Mouse (Mus musculus) heart, adult 2 months (tissue): ENCODE measurements around the gene Nr1h3. TPM values are rescaled to one million over a fixed set of nuclear protein-coding genes. Genes with fewer than 3 reads are reported as not detected.

Experiments
- DNase-seq, 2 experiments: peaks; one replicate each; pipeline ENCODE4 v3.0.0; 2021
- H3K27ac ChIP-seq: fragments of 200-600 bp; 2 replicates; pipeline ENCODE4 v1.8.1; 2022
- H3K27me3 ChIP-seq: fragments of 200-500 bp; 2 replicates; pipeline ENCODE4 v1.6.1; 2012; ENCODE audit warnings: mild to moderate bottlenecking, low read length, inconsistent platforms, mixed read lengths; ENCODE audit not compliant: control insufficient read depth, insufficient read depth
- H3K36me3 ChIP-seq: fragments of 200-500 bp; 2 replicates; pipeline ENCODE4 v1.6.1; 2012; ENCODE audit warnings: low read length, inconsistent platforms; ENCODE audit not compliant: control insufficient read depth, insufficient read depth
- H3K4me1 ChIP-seq: fragments of 200-500 bp; 2 replicates; pipeline ENCODE4 v1.6.1; 2011; ENCODE audit warnings: low read length; ENCODE audit not compliant: control insufficient read depth, insufficient read depth
- H3K4me3 ChIP-seq: fragments of 200-600 bp; 2 replicates; pipeline ENCODE4 v1.8.1; 2022
- H3K79me2 ChIP-seq: fragments of 200-500 bp; replicated peaks from 2 replicates; pipeline ENCODE4 v1.6.1; 2012; ENCODE audit warnings: mild to moderate bottlenecking, inconsistent platforms, low read length, moderate library complexity, mixed read lengths; ENCODE audit not compliant: control insufficient read depth, insufficient read depth
- H3K9ac ChIP-seq: fragments of 200-500 bp; 2 replicates; pipeline ENCODE4 v1.6.1; 2012; ENCODE audit warnings: low read depth, mild to moderate bottlenecking, control low read depth, inconsistent platforms, low read length, mixed read lengths
- CTCF ChIP-seq: fragments of 200-600 bp; IDR thresholded peaks from 2 replicates; pipeline ENCODE4 v1.8.1; 2022; ENCODE audit warnings: antibody characterized with exemption, mild to moderate bottlenecking, moderate library complexity
- EP300 ChIP-seq: fragments of 200-500 bp; IDR thresholded peaks from 2 replicates; pipeline ENCODE4 v1.6.1; 2011; ENCODE audit warnings: low read depth, low read length, control low read depth; ENCODE audit not compliant: insufficient read depth
- POLR2A ChIP-seq: fragments of 200-500 bp; IDR thresholded peaks from 2 replicates; pipeline ENCODE4 v1.6.1; 2011; ENCODE audit warnings: mild to moderate bottlenecking, low read depth, low read length, control low read depth; ENCODE audit not compliant: insufficient read depth
- WGBS: fragments of 180-500 bp; shearing (Covaris S2); methylation state at CpG from one replicate; pipeline ENCODE4 v1.1.7; 2018; 5-methylcytosine and 5-hydroxymethylcytosine counted together
- intact Hi-C: fragments of 180-260 bp; cut with DNase I; formaldehyde crosslinking; loops from one replicate; pipeline ENCODE4 v1.15.1; 2025
- polyA plus RNA-seq: library from polyadenylated mRNA; depleted of rRNA; stranded (reverse); fragments of >200 nt; gene quantifications from 2 replicates; pipeline ENCODE4 v1.2.3, GENCODE M21; 2012
- total RNA-seq, 2 experiments: library from RNA; stranded (reverse); gene quantifications; 2 replicates each; pipeline ENCODE4 v1.2.3; 2021

The Nr1h3 gene
- total and polyA plus RNA-seq, 3 experiments: 20.3 to 30.6 (median 27.6) TPM

DNA sequence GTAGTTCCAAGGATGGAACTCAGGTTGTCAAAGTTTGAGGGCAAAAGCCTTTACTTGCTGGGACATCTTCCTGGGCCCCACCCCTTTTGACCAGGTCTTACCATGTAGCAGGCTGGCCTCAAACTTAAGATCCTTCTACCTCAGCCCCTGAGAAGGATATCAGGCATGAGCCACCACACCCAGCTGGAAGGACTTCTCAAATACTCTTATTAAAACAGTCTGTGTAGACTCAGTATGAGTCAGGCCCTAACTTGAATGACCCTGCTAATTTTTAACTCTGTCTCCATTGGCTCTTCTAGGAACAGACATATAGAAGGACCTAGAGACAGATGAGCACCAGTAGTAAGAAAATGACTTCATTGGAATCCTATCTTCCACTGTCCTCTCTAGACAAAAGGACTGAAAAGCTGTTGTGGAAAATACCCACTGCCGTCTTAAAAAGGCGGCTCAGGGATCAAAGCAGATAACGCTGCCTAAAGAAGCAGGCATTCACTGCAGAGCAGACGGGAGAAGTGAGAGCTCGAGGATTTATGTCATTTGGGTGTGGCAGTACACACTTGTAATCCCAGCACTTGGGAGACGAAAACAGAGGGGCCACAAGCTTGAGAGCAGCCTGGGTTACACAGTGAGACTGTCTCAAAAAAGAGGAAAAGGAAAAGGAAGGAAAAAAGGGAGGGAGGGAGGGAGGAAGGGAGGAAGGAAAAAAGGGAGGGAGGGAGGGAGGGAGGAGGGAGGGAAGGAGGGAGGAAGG is 45.5 kb downstream of the Nr1h3 start:
- intact Hi-C loops: no loop called here
- 66% methylated on average over 6 of the region's 6 CpGs for WGBS
- Histone ChIP-seq H3K4me3 (no peak overlapping the region), H3K27me3 (no peaks in the 10 kb centered on the region), H3K79me2 (no peaks in the 10 kb centered on the region), H3K27ac (no peak overlapping the region), H3K36me3 (peaks cover 7% of the 10 kb centered on the region), H3K9ac (no peak overlapping the region), H3K4me1 (peaks cover 3% of the 10 kb centered on the region)
- TF ChIP-seq EP300: no peak
- no peak for TF ChIP-seq POLR2A
- TF ChIP-seq CTCF: no peak
- no peak for DNase-seq

DNA sequence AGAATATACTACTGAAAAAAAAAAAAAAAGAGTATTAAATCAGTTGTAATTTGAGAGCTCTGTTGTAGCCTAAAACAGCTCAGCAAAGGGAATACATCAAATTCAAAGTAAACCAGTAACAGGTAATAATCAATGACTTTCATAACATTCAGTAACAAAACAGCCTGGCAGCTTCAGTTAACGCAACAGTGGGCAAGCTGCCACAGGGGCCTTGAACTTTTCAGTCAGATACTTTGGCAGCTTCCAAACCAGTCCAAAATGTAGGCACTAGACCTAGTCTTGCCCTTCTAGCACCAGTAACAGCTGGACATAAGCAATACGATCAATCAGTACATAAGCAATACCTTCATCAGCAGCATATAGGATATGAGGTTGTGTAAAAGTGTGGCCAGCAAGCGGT is 48.5 kb downstream of the Nr1h3 start:
- TF ChIP-seq EP300 (no peak), POLR2A (no peak), CTCF (no peak)
- Histone ChIP-seq H3K27me3 (no peaks in the 10 kb centered on the region), H3K36me3 (no peaks in the 10 kb centered on the region; the same call in 1 of the 2 replicates), H3K4me1 (no peaks in the 10 kb centered on the region), H3K9ac (no peak overlapping the region), H3K4me3 (no peak overlapping the region), H3K79me2 (no peaks in the 10 kb centered on the region), H3K27ac (no peak overlapping the region)
- no peak for DNase-seq
- 90% methylated on average over 3 of the region's 3 CpGs for WGBS
- intact Hi-C loops: no loop called here

DNA sequence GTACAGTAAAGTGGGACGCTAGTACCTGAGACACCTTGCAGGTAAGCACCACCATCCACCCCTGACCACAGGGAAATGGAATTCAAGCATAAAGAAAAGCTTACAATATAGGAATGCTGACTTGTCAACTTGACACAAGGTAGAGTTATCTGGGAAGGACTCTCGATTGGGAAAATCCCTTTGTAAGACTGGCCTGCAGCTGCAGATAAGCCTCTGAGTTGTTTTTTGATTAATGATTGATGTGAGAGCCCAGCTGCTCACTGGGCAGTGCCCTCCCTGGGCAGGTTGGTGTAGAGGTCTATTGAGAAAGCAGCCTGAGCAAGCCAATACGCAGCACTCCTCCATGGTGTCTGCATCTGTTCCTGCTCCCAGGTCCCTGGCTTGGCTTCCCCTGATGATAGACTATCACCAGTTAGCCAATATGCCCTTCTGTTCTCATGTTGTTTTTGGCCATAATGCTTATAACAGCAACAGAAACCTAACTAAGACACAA is 49.7 kb downstream of the Nr1h3 start:
- intact Hi-C loops: no loop called here
- Histone ChIP-seq H3K27ac (no peak overlapping the region), H3K9ac (no peak overlapping the region), H3K27me3 (no peaks in the 10 kb centered on the region), H3K79me2 (no peaks in the 10 kb centered on the region), H3K4me3 (no peak overlapping the region), H3K4me1 (no peaks in the 10 kb centered on the region), H3K36me3 (no peaks in the 10 kb centered on the region; the same call in 1 of the 2 replicates)
- 77% methylated on average over 3 of the region's 3 CpGs for WGBS
- no peak for DNase-seq
- TF ChIP-seq EP300 (no peak), CTCF (no peak), POLR2A (no peak)

DNA sequence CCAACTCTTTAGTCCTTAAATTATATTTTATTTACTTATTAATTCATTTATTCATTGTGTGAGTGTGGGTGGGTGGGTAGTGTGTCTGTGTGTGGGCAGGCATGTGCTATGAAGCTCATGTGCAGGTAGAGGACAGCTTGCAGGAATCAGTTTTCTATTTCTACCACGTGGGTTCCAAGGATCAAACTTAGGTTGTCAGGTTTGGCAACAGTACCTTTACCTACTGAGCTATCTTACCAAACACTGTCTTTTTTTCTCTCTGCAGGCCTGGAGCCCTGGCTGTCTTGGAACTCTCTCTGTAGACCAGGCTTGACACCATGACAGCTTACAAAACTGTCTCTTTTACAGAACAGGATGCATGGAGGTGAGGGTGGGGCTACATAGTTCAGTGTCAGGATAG is 51.3 kb downstream of the Nr1h3 start:
- no peaks in the 10 kb centered on the region for H3K4me1 ChIP-seq
- H3K9ac ChIP-seq: no peak overlapping the region
- H3K79me2 ChIP-seq: no peaks in the 10 kb centered on the region
- no peak for DNase-seq
- TF ChIP-seq POLR2A (no peak), CTCF (no peak), EP300 (no peak)
- H3K27me3 ChIP-seq: no peaks in the 10 kb centered on the region
- no peaks in the 10 kb centered on the region; the same call in 1 of the 2 replicates for H3K36me3 ChIP-seq
- H3K4me3 ChIP-seq: no peak overlapping the region
- intact Hi-C loops: no loop called here
- WGBS: 78% methylated on average over 1 of the region's 1 CpGs
- H3K27ac ChIP-seq: no peak overlapping the region

DNA sequence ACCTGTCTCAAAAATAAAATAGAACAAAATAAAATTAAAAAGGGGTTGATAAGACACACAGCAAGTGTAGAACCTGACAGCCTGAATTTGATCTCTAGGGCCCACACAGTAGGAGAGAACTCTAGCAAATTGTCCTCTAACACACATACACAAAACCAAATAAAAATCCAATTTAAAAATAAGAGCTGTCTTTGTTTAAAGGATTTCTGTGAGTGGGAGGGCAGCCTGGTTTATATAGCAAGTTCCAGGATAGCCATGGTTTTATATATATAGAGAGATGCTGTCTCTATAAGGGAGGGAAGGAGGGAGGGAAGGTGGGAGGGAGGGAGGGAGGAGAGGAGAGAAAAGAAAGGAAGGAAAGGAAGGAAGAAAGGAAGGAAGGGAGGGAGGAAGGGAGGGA is 54.5 kb downstream of the Nr1h3 start:
- intact Hi-C loops: no loop called here
- TF ChIP-seq CTCF: no peak
- no peak for TF ChIP-seq EP300
- TF ChIP-seq POLR2A: no peak
- Histone ChIP-seq H3K4me3 (no peak overlapping the region), H3K9ac (no peak overlapping the region), H3K4me1 (no peaks in the 10 kb centered on the region), H3K79me2 (no peaks in the 10 kb centered on the region), H3K36me3 (no peaks in the 10 kb centered on the region; the same call in 1 of the 2 replicates), H3K27ac (no peak overlapping the region), H3K27me3 (no peaks in the 10 kb centered on the region)
- no peak for DNase-seq

DNA sequence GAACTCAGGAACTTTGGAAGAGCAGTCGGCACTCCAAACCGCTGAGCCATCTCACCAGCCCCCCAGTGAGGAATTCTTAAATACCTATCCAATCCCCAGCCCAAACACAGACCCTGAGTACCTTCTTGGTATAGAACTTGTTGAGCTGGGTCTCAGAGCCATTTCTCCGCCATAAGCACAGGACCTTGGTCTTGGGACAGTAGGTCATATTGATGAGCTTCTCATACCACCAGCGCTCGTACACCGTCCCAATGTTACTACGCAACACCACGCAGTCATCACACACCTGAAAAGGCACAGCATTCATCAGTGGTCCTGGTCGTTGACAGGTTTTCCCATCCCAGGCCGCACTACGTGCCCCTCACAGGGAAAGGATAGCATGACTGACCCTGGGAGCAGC is 59.2 kb downstream of the Nr1h3 start:
- no peak overlapping the region for H3K27ac ChIP-seq
- DNase-seq: no peak
- H3K27me3 ChIP-seq: no peaks in the 10 kb centered on the region
- no peak for TF ChIP-seq POLR2A
- no peak overlapping the region for H3K9ac ChIP-seq
- H3K4me1 ChIP-seq: no peaks in the 10 kb centered on the region
- 95% methylated on average over 11 of the region's 11 CpGs for WGBS
- H3K79me2 ChIP-seq: no peaks in the 10 kb centered on the region
- no peaks in the 10 kb centered on the region for H3K36me3 ChIP-seq
- no peak overlapping the region for H3K4me3 ChIP-seq
- intact Hi-C loops: no loop called here
